Mouse (Mus musculus) midbrain, postnatal 0 days (tissue): ENCODE measurements around the gene F3. TPM values are rescaled to one million over a fixed set of nuclear protein-coding genes. Genes with fewer than 3 reads are reported as not detected.
"Not testable (repeated sequence)": the region's sequence is repeated elsewhere in the genome, so short reads cannot be mapped to it uniquely, and the experiment has no call there.

Source experiments
- ATAC-seq: fragments of 200-750 bp; cut with Nextera tagmentation; 2 replicates; pipeline ENCODE4 v1.8.0; 2017; ENCODE audit warnings: moderate number of reproducible peaks, mild to moderate bottlenecking, moderate TSS enrichment, moderate library complexity; ENCODE audit not compliant: low FRiP score
- DNase-seq: peaks from one replicate; pipeline ENCODE4 v3.0.0-alpha.2; 2015; ENCODE audit warnings: low spot score
- H3K27ac ChIP-seq: fragments of 300-500 bp; sonication (generic); 2 replicates; pipeline ENCODE4 v1.5.1; 2014; ENCODE audit warnings: low read depth, mild to moderate bottlenecking, low read length, mixed read lengths
- H3K27me3 ChIP-seq: fragments of 300-500 bp; sonication (generic); 2 replicates; pipeline ENCODE4 v1.6.1; 2014; ENCODE audit warnings: low read length, control low read depth, mixed read lengths; ENCODE audit not compliant: insufficient read depth
- H3K36me3 ChIP-seq: fragments of 300-500 bp; sonication (generic); 2 replicates; pipeline ENCODE4 v1.6.1; 2014; ENCODE audit warnings: low read length, control low read depth, mixed read lengths; ENCODE audit not compliant: insufficient read depth
- H3K4me1 ChIP-seq: fragments of 300-500 bp; sonication (generic); 2 replicates; pipeline ENCODE4 v1.6.1; 2014; ENCODE audit warnings: mild to moderate bottlenecking, control low read depth, antibody characterized with exemption, low read length, mixed read lengths; ENCODE audit not compliant: insufficient read depth
- H3K4me2 ChIP-seq: fragments of 300-500 bp; sonication (generic); 2 replicates; pipeline ENCODE4 v1.6.1; 2014; ENCODE audit warnings: low read depth, mild to moderate bottlenecking, low read length, mixed read lengths; ENCODE audit not compliant: poor library complexity, severe bottlenecking
- H3K4me3 ChIP-seq: fragments of 300-500 bp; sonication (generic); 2 replicates; pipeline ENCODE4 v1.5.1; 2014; ENCODE audit warnings: low read depth, mild to moderate bottlenecking, low read length, moderate library complexity
- H3K9ac ChIP-seq: fragments of 300-500 bp; sonication (generic); replicated peaks from 2 replicates; pipeline ENCODE4 v1.6.1; 2014; ENCODE audit warnings: mild to moderate bottlenecking, low read length, moderate library complexity, mixed read lengths; ENCODE audit not compliant: poor library complexity, severe bottlenecking
- H3K9me3 ChIP-seq: fragments of 300-500 bp; sonication (generic); 2 replicates; pipeline ENCODE4 v1.6.1; 2016; ENCODE audit warnings: low read length, control low read depth
- CTCF ChIP-seq: IDR thresholded peaks from 2 replicates; pipeline ENCODE4 v1.5.1; 2016; ENCODE audit warnings: antibody characterized with exemption, mild to moderate bottlenecking
- WGBS: fragments of 180-500 bp; shearing (Covaris S2); extraction: QIAGEN DNeasy Blood & Tissue Kit; methylation state at CpG from one replicate; pipeline ENCODE4 v1.1.7; 2014; 5-methylcytosine and 5-hydroxymethylcytosine counted together
- polyA plus RNA-seq: library from polyadenylated mRNA; unstranded; fragments of >200 nt; fragmentation: Nextera tagmentation; extraction: Ambion mirVana; gene quantifications from 2 replicates; pipeline ENCODE4 v1.2.1, GENCODE M21; 2015
- total RNA-seq: library from RNA; depleted of rRNA; stranded (reverse); fragments of >200 nt; gene quantifications from 2 replicates; pipeline ENCODE4 v1.2.3, GENCODE M21; 2014

Gene F3
- total and polyA plus RNA-seq, 2 experiments from 2014 or later: 15.6 to 16.7 TPM

GRCm38 (mm10) chr3:121755152-121755551 is 31.8 kb downstream of the F3 start:
- Histone ChIP-seq H3K27me3 (no peaks in the 10 kb centered on the region), H3K36me3 (peaks cover 7% of the 10 kb centered on the region), H3K27ac (no peak overlapping the region), H3K4me3 (no peak overlapping the region), H3K4me1 (no peaks in the 10 kb centered on the region), H3K9ac (no peak overlapping the region), H3K4me2 (no peak overlapping the region), H3K9me3 (no peaks in the 10 kb centered on the region)
- DNase-seq (no peak), ATAC-seq (no peak)
- 27% methylated on average over 3 of the region's 3 CpGs for WGBS
- TF ChIP-seq CTCF: no peak

GRCm38 (mm10) chr3:121758373-121758772 is 35.0 kb downstream of the F3 start:
- no peak for ATAC-seq
- Histone ChIP-seq H3K9me3 (no peaks in the 10 kb centered on the region), H3K9ac (no peak overlapping the region), H3K4me1 (no peaks in the 10 kb centered on the region), H3K27ac (no peak overlapping the region), H3K4me3 (no peak overlapping the region), H3K36me3 (peaks cover 11% of the 10 kb centered on the region), H3K27me3 (no peaks in the 10 kb centered on the region), H3K4me2 (no peak overlapping the region)
- no peak for DNase-seq
- no peak for TF ChIP-seq CTCF
- 72% methylated on average over 7 of the region's 7 CpGs for WGBS

- Histone ChIP-seq H3K36me3 (peaks cover 25% of the 10 kb centered on the region), H3K27me3 (no peaks in the 10 kb centered on the region), H3K4me3 (no peak overlapping the region), H3K9me3 (no peaks in the 10 kb centered on the region), H3K27ac (no peak overlapping the region), H3K4me2 (no peak overlapping the region), H3K9ac (no peak overlapping the region), H3K4me1 (no peaks in the 10 kb centered on the region)
- DNase-seq (peak; percentile 66), ATAC-seq (peak; percentile 65; the same call in 1 of the 2 replicates)
- peak; percentile 70 for TF ChIP-seq CTCF
- WGBS: 60% methylated on average over 4 of the region's 4 CpGs
Observed at GRCm38 (mm10) chr3:121762056-121762852, 38.9 kb downstream of the F3 start.

GRCm38 (mm10) chr3:121766048-121766447 is 42.7 kb downstream of the F3 start:
- H3K27ac ChIP-seq: no peak overlapping the region
- H3K9me3 ChIP-seq: no peaks in the 10 kb centered on the region
- ATAC-seq (no peak), DNase-seq (no peak)
- no peaks in the 10 kb centered on the region for H3K27me3 ChIP-seq
- H3K36me3 ChIP-seq: peaks cover 36% of the 10 kb centered on the region
- no peak overlapping the region for H3K4me2 ChIP-seq
- TF ChIP-seq CTCF: no peak
- H3K4me3 ChIP-seq: no peak overlapping the region
- H3K4me1 ChIP-seq: no peaks in the 10 kb centered on the region
- H3K9ac ChIP-seq: no peak overlapping the region

- H3K4me1 ChIP-seq: no peaks in the 10 kb centered on the region
- no peak overlapping the region for H3K27ac ChIP-seq
- 88% methylated on average over 5 of the region's 5 CpGs for WGBS
- no peak overlapping the region for H3K4me2 ChIP-seq
- H3K9me3 ChIP-seq: no peaks in the 10 kb centered on the region
- no peak for DNase-seq
- no peaks in the 10 kb centered on the region for H3K27me3 ChIP-seq
- no peak for ATAC-seq
- no peak overlapping the region for H3K4me3 ChIP-seq
- H3K36me3 ChIP-seq: peaks cover 39% of the 10 kb centered on the region
- no peak overlapping the region for H3K9ac ChIP-seq
- TF ChIP-seq CTCF: no peak
Observed at GRCm38 (mm10) chr3:121766818-121767217, 43.5 kb downstream of the F3 start.

GRCm38 (mm10) chr3:121768770-121769169 is 45.4 kb downstream of the F3 start:
- Histone ChIP-seq H3K4me3 (no peak overlapping the region), H3K27me3 (no peaks in the 10 kb centered on the region), H3K36me3 (peaks cover 36% of the 10 kb centered on the region), H3K9ac (no peak overlapping the region), H3K27ac (no peak overlapping the region), H3K9me3 (no peaks in the 10 kb centered on the region), H3K4me1 (no peaks in the 10 kb centered on the region), H3K4me2 (no peak overlapping the region)
- ATAC-seq (no peak), DNase-seq (no peak)
- 96% methylated on average over 3 of the region's 3 CpGs for WGBS
- TF ChIP-seq CTCF: no peak

GRCm38 (mm10) chr3:121773336-121773735 is 50.0 kb downstream of the F3 start:
- H3K4me2 ChIP-seq, H3K27me3 ChIP-seq, H3K9me3 ChIP-seq, DNase-seq, H3K9ac ChIP-seq, H3K27ac ChIP-seq, H3K4me3 ChIP-seq, H3K4me1 ChIP-seq, ATAC-seq: not testable (repeated sequence)
- H3K36me3 ChIP-seq: peaks cover 22% of the 10 kb centered on the region
- WGBS: 95% methylated on average over 3 of the region's 4 CpGs
